Mouse (Mus musculus): Measurements from ENCODE around the gene Mgat4b. TPM values are rescaled to one million over a fixed set of nuclear protein-coding genes. Genes with fewer than 3 reads are reported as not detected.

Mgat4b gene
- total RNA-seq, 2 experiments from 2014 or later = 9.1 to 22.2 TPM

DNA sequence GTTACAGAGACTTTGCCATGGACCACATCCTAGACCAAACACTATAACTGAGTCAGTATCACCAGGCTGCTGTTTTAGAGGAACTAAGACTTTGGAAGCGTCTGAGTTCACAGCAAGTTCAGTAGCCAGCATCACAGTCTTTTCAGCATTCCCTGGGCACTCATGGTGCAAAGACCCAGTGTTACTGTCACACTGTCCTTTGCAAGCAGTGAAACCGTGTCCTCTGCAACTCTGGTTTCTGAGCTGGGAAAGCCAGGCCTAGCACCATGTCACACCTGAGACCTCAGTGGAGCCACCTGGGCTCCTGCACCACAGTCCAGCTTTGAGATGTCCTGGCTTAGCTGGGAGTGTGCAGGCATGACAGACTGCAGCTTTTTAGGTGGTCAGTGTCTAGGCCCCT lies 11.8 kb upstream of the Mgat4b start:
- ATAC-seq (ENCODE audit: poor library complexity, severe bottlenecking) = no peak

DNA sequence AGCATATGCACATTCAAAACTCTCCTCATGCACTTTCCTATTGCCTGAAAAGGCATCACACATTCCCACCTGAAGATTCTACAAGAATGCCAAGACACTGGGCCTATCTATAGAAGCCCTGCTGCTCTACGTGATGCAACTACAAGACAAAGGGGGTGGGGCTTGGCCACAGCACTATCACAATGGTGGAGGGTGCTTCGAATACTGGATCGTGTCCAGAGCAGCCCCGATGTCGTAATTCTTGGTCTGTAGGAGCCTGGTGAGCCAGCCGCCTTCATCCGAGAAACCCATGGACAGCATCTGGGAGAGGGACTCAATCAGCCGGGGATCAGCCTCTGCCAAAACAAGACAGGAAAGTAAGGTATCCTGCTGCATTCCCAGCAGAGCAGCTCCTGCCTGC lies 10.1 kb upstream of the Mgat4b start:
- ATAC-seq (ENCODE audit: poor library complexity, severe bottlenecking) = no peak

DNA sequence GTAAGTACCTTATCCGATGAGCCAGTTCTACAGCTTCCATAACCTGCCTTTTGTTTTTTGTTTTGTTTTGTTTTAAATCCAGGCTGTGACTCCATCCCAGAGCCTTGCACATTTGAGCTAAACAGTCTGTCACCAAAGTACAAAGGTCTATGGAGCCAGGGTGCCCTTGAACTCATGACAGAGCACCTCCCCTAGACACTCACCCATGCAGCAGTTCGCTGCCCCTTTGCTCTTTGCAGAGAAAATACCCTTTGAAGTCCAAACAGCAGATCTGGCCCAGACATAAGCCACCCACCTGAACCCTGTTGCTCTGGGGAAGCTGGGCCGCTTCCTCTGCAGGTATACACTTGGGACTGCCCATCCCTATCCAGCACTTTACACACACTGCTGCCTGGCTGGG lies 9.1 kb upstream of the Mgat4b start:
- no peak for ATAC-seq (ENCODE audit: poor library complexity, severe bottlenecking)

DNA sequence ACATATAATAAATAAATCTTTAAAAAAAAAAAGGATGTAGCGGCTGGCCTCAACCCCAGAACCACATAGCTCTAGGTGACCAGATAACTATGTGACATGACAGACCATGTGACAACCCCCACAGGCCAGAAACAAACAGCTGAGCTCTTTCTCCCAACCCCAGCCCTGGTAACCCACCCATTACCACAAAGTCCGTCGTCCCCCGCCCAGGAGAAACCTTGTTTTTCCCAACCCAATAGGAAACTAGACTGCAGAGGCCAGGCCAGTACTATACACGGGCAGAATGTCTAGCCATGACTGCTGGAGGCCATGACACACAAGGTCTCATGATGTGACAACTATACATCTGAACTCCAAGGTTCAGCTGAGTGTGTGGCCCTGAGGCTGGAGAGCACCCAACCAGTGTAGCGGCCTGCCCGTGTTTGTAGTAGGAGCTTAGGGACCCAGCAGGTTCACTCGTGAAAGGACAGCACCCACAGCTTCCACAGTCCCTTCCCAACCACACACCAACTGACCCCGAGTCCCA lies 7.3 kb upstream of the Mgat4b start:
- ATAC-seq (ENCODE audit: poor library complexity, severe bottlenecking) = no peak

DNA sequence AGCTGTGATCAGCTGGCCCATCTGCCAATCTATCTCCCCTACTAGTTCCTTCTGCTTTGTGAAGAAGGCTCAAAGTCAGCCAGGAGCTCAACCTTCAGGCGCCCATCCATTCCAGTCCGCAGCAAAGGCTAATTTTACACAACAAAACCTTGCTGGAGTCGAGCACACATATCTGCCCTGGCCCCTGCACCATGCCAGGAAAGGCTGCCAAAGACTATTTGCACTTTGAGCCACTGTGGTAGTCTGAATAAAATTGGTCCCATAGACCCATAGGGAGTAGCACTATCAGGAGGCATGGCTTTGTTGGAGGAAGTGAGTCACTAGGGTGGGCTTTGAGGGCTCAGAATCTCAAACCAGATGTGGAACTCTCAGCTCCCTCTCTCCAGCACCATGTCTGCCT lies 5.3 kb upstream of the Mgat4b start:
- no peak for ATAC-seq (ENCODE audit: poor library complexity, severe bottlenecking)

DNA sequence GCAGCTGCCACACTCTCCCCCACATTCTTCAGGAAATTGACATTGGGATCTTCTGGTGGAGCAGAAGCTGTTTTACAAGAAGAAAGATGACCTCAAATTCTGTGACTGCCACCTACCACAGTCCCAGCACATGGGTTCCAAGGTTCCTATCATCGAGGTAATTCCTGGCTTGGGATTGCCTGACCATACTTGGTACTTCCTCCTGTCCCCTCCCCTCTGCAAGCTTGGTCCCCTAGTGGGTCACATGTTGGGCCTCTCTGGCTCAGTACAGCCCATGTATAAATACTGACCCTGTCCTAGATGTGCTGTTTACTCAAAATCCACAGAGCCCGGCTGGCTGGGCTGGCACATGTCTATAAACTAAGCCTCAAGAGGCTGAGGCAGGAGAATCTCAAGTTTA lies 4.7 kb upstream of the Mgat4b start:
- ATAC-seq (ENCODE audit: poor library complexity, severe bottlenecking) = no peak

DNA sequence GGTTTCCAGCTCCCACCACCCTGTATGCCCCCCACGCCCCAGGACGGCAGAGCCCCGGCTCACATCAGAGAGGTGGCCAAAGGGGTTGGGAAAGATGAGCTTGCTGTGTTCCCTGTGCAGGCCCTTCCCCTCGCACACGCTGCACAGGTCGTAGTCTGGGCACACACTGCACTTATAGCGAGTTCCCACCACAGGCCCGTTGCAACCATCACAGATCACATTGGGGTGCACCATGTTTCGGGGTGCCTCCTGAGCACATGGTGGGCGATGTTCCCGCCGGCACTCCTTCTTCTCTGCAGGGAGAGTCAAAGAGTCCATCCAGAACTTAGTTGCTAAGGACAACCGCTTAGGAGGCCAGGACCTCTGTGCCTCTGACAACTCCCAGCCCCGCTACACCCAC lies 3.3 kb upstream of the Mgat4b start:
- no peak for ATAC-seq (ENCODE audit: poor library complexity, severe bottlenecking)

DNA sequence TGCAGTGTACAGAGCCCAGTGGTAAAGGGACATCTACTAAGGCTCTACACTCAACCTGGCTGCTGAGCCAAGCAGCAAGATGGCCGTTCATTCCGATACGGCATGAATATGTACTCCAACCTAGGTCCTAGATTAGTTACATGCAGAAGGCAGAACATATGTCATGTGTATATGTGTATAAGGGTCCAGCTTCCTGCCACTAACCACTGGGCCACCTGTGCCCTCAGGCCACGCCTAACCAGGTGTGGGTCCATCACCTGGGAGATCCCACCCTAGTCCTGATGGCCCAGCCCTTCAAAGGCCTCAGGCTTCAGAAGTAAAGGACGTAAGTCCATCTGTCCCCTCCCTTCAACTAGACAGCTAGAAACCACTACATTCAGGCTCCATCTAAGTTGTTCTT lies 2.7 kb upstream of the Mgat4b start:
- ATAC-seq (ENCODE audit: poor library complexity, severe bottlenecking) = no peak

DNA sequence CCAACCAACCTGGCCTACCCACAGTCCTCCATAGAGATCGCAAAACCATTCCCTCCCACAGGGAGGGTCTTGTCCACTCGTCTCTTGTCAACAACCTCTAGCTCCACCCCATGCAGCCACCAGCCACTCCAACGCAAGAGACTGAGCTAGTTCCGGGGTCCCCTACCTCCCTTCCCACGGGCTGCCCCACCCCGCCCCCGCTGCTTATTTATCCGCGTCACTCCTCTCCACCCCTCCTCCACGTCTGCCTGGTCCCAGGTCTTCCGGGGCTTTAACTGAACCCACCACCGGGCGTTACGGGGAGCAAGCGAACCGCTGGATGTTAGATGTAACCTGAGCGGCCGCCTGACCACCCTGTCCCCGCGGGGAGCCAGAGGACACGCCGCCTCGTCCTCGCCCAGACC lies 587 bp upstream of the Mgat4b start:
- peak; percentile 89 for ATAC-seq (ENCODE audit: poor library complexity, severe bottlenecking)

DNA sequence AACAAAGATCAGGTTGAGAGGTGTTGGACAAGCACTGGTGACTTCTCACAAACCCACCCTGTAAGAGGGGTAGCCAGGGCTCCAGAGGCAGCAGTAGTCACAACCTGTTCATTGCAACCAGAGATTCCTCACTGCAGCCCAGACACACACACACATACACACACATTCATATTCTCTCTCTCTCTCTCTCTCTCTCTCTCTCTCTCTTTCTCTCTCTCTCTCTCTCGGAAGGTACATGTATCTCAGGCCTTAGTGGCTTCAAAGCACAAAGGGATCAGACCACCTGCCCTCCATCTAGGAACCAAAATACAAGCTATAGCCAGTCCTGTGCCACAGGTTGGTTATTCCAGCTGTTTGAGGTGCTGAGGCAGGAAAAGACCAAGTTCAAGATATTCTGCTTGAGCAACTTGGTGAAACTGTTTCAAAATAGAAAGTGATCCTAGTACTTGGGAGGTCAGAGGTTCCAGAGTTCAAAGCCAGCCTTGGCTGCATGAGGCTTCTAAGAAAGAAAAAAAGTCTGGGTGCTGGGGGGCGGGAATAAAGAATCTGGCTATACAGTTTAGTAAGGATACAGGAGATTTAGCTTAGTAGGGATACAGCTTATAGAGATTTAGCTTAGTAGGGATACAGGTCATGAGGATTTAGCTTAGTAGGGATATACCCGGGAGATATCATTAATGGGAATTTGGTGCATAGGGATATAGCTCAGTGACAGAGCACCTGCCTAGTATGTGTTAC lies 801 bp downstream of the Mgat4b start:
- ATAC-seq (ENCODE audit: poor library complexity, severe bottlenecking) = no peak

DNA sequence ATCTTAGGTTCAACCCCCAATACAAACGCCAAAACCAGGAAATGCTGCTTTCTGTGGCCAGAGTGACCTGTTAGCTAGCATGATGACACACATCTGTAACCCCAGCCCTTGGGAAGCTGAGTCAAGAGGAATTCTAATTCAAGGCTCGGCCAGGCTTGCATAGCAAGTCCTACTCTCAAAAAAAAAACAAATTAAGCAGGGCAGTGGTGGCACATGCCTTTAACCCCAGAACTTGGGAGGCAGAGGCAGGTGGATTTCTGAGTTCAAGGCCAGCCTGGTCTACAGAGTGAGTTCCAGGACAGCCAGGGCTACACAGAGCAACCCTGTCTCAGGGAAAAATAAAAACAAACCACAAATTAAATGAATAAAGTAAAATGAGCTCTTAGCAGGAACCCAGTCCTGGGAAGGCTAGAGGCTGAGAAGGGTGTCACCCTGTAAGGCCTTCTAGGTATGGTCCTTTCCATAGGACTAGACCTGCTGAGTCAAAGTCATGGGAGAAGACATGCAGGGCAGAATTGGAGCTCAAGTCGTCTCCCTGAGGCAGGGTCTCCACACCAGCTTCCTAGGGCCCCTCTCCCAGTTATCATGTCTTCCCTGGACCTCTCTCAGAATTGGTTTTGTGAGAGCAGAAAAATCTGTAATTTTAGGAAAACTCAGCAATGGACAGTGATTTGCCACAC lies 1.5 kb downstream of the Mgat4b start:
- no peak for ATAC-seq (ENCODE audit: poor library complexity, severe bottlenecking)

DNA sequence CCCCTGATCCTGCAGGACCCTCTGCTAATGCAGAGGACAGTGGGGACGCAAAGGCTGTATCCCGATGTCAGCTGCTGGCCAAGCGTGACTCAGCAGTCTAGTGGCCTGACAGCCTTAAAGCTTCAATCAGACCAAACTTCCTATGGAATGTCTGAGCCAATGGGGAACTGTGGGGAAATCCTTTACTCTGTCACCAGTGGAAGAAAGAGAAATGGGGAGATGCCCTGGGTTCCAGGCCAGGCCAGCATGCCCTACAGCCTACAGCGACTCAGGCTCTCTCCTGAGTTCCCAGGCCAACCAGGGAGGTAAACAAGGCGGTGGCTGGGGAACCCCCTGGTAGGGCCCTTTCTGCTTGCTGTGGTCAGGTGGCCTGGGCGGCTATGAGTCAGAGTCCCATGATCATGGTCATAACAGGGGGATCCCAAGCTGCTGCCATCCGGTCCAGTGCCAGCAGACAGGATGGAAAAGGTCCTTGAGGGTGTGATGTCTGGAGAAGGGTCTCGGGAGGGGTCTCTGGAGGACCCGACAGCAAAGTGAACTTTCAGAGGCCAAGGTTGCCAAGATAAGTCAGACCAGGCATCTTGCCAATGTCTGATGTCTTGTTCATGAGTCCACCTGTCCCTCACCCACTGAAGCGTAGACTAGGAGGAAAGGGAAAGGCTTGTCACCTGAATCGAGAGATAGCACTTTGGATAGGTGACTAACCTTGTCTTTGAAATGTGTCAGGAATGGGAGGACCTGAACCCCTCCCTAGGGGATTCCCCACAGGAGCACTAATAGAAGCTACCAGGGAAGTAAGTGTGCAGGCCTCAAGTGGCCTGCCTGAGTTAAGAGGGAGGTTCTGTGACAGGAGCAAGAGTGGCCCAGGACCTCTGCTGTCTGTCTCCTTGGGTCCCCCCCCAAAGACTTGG lies 2.4 kb downstream of the Mgat4b start:
- ATAC-seq (ENCODE audit: poor library complexity, severe bottlenecking) = peak; percentile 2; the same call in 1 of the 2 replicates

DNA sequence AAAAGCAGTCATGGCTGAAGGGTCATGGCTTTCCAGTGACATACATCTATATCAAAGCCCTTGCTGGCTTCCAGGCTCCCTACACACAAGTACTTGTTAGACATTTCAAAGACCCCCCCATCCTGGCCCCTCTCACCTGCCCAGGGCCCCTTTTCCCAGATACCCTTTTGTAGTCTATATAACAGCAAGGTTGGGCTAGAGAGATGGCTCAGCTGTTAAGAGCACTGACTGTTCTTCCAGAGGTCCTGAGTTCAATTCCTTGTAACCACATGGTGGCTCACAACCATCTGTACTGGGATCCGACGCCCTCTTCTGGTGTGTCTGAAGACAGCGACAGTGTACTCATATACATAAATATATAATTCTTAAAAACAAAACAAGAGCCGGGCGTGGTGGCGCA lies 3.9 kb downstream of the Mgat4b start:
- ATAC-seq (ENCODE audit: poor library complexity, severe bottlenecking) = no peak

DNA sequence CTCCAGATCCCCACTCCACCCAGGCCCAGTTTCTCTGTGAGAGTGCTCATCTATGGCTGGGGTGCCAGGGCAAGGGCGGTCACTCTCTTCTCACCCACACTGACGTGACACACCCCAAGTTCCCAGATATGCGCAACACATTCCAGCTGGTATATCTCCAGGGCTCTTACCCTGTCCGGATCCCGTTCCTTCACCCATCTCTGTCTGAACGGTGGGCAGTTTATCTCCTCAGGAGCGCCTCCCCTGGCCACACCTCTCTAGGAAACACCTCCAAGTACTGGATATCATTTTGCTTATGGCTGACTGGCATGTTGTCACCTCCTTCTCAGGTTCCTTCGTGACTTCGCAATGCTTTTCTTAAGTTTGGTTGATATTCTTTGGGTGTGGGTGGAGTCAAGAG lies 4.9 kb downstream of the Mgat4b start:
- ATAC-seq (ENCODE audit: poor library complexity, severe bottlenecking) = no peak

DNA sequence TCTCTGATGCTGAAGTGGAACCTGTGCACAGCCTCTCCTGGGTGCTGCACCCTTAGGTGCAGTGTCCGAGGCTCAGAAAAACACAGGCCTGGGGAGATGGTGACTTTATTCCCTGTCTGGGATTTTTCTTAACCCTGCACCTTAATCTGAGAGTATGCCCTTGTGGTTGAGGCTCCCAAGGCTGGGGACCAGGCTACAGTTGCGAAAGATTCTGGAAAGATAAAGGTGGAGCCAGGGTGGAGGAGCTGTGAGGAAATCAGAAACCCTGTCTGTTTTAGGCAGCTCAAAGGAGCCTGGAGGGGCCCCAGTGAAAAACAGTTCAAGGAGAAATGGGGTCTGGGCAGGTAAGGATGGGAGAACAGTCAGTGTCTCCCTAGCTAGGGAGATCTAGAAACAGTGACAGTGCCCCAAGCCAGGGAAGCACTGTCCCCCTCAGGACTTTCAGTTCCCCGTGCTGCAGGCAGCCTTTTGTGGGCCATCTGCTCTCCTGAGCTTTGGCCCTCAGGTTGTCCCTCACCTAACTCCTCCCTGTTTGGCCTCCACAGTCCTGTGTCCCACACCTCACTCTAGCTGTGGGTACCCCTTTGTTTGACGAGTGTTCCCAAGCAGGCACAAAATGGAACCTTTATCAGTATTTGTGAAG lies 6.2 kb downstream of the Mgat4b start:
- ATAC-seq (ENCODE audit: poor library complexity, severe bottlenecking) = no peak

DNA sequence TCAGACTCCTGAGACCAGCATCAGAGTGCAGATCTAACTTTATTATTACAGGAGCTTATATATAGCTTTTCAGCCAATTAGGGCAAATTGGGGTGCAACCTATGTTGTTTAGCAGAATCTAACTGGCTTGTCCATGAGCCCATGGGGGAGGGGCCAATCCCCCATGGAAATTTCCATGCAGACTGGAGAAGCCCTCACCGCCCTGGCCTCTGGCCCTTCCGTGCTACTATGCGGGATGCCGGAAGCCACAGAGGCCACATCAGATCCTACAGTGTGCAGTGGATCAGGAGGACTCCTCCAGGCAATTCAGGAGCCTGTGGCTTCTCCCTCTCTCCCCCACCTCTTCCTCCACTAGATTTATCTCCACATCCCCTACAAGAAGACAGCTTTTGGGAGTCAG lies 7.1 kb downstream of the Mgat4b start:
- no peak for ATAC-seq (ENCODE audit: poor library complexity, severe bottlenecking)

DNA sequence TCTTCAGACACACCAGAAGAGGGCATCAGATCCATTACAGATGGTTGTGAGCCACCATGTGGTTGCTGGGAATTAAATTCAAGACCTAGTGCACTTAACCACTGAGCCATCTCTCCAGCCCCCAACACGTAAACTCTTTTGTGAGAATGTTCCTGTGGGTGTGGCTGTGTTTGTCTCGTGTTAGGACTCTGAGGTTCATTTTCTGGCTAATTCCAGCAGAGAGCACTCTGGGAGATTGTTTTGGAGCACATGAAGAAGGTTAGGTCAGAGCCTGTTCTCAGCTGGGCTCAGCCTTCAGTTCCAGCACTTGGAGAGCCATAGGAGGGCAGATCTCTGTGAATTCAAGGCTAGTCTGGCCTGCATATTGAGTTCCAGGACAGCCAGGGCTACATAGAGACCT lies 9.1 kb downstream of the Mgat4b start:
- ATAC-seq (ENCODE audit: poor library complexity, severe bottlenecking) = no peak

DNA sequence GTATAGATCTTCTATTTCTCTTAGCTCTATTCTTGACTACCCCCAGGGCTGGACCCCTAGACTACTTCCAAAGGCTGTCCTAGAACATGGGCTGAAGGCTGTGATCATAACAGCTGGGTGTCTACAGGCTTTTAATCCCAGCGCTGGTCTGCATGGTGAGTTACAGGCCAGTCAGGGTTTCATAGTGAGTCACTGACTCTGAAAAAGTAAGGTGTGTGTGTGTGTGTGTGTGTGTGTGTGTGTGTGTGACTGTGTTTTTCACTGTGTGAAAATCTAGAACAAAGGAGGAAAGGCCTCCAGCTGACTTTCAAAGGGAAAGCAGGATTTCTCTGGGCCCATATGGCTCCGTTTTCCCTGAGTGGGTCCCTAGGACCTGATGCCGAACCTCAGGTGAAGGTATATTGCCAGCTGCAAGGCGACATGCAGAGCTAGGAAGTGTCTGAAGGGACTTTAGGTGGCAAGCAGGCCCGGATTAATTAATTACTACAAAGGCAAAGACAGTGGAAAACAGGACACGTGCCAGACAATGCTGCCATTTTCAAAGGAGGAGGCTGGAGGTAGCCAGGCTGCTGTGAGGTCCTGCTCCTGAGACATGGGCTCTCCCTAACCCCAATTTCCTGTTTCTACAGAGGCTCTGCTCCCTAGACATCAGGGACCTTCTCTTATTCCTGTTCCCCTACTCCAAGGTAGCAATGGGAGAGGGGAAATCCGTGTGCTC lies 12.0 kb downstream of the Mgat4b start:
- ATAC-seq (ENCODE audit: poor library complexity, severe bottlenecking) = no peak

DNA sequence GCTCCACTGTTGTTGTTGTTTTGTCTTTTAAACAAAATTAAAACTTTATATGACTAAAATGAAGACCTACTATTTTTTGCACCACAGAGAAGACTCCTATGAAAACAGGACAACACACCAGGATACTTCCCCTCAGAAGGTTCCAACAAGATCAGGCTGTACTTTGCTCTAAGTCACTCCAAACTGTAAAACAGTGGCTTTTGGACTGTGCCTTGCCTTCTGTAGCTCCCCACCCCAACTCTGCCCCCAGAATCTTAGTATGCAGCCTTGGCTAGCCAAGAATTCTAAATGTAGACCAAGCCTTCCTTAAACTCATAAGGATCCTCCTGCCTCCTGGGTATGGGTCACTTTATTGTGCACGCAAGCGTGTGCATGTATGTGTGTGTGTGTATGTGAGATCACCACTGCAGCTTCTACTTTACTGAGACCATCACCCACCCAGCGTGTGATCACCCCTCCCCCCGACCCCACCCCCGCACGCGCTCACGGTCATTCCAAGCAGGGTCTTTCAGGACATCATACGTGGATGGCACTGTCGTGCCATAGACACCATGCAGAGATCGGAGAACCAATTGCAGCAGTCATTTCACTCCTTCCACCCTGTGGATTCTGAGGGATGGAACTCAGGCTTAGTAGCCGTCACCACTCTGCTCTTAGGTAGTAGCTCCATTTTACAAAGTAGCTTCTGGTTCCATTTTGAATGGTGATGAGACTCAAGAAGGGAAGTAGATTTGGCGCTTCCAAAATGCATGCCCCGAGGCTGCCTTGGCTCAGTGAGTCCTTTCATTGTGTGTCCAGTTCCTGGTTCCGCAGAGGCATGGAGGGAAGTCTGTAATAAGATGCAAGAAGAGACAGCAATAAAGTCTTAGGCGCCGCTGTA lies 13.3 kb downstream of the Mgat4b start:
- peak; percentile 48 for ATAC-seq (ENCODE audit: poor library complexity, severe bottlenecking)
